Mouse (Mus musculus): ENCODE measurements at regions not wholly inside any gene's neighbourhood (a gene's known extent, or its start where the extent isn't known, plus 50 kb on each side); places are given as distances from the start of the nearest gene placed in this dataset.

DNA sequence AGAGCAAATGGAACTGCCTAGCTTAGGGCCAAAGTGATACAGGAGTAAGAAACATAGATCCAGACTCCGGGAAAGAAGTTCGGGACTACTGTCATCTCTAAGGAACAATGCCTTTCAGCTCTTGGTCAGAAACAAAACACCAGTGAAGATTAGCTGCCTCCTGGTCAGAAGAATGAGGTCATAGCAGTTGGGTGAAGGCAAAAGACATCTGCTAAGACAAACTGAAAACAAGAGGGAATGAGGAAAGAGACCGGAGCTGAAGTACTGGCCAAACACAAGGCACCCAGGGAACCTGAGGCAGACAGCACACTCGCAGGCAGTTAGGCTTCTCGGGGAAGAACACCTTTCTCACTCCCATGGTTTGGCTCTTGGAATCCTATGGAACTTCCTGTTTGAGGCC lies 164.8 kb upstream of the Mphosph6 start:
- no peaks in the 10 kb centered on the region for H3K4me1 ChIP-seq (ENCODE audit: insufficient read depth)
- TF ChIP-seq CTCF (IDR thresholded peaks at IDR 0.05; ENCODE audit: low read depth) (no peak), EP300 (IDR thresholded peaks at IDR 0.05; ENCODE audit: low read depth) (no peak)
- no peak overlapping the region for H3K4me3 ChIP-seq (ENCODE audit: low read depth, low read length)
- 70% methylated on average over 5 of the region's 5 CpGs for WGBS (ENCODE audit: insufficient replicate concordance)
- 0 out of 2 replicates have a peak, but pooled peaks cover 2% of the 10 kb centered on the region for H3K9me3 ChIP-seq (ENCODE audit: low read length)
- H3K27ac ChIP-seq (ENCODE audit: low read depth): no peak overlapping the region
- H3K36me3 ChIP-seq (replicated peaks; ENCODE audit: insufficient read depth, low read length): no peaks in the 10 kb centered on the region
- H3K9ac ChIP-seq (replicated peaks): no peak overlapping the region
- ATAC-seq (no peak), DNase-seq (no peak)
- no peaks in the 10 kb centered on the region for H3K27me3 ChIP-seq (ENCODE audit: insufficient read depth, low read length)
- no peak overlapping the region for H3K4me2 ChIP-seq (ENCODE audit: low read depth, low read length)

DNA sequence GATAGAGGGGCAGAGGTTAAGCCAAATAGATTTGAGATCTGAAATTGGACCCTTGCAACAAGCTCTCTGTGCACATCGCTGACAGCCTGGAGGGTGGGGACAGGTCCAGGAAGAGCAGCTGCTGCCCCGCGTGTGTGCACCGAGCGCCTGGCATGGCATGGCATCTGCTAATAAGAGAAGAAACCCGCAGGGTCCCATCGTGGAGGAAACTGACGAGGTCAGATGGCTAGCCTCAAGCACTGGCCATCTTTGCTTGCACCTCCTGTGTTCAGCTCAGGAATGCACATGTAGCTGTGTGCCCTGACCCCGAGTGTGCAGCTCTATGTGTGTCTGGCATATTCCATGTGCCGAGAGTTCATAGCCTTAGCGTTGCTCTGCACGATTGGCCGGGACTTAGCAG lies 161.7 kb upstream of the Mphosph6 start:
- Histone ChIP-seq H3K27ac (ENCODE audit: low read depth) (no peak overlapping the region), H3K4me3 (ENCODE audit: low read depth, low read length) (no peak overlapping the region), H3K9me3 (ENCODE audit: low read length) (0 out of 2 replicates have a peak, but pooled peaks cover 2% of the 10 kb centered on the region), H3K27me3 (ENCODE audit: insufficient read depth, low read length) (no peaks in the 10 kb centered on the region), H3K4me2 (ENCODE audit: low read depth, low read length) (no peak overlapping the region), H3K9ac (replicated peaks) (no peak overlapping the region), H3K36me3 (replicated peaks; ENCODE audit: insufficient read depth, low read length) (no peaks in the 10 kb centered on the region), H3K4me1 (ENCODE audit: insufficient read depth) (no peaks in the 10 kb centered on the region)
- ATAC-seq (no peak), DNase-seq (no peak)
- no peak for TF ChIP-seq EP300 (IDR thresholded peaks at IDR 0.05; ENCODE audit: low read depth)
- TF ChIP-seq CTCF (IDR thresholded peaks at IDR 0.05; ENCODE audit: low read depth): no peak
- 84% methylated on average over 13 of the region's 13 CpGs for WGBS (ENCODE audit: insufficient replicate concordance)

DNA sequence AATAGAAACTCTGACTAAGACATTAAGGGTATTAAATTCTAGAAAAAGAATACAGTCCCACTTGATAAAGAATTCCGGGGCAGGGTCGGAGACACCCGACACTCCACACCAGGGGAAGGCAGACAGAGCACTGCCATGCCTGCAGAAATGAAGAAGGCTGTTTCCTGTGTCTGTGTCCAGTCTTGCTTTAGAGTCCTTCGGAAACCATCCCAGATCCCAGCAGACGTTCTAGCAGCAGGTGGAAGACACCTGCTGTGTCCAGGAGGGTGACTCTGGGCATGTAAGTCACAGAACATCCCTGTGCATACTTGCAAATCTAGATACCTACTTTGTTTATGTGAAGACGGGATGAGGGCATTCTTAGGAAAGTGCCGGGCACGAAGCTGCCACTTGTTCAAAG lies 160.9 kb upstream of the Mphosph6 start:
- no peak for DNase-seq
- H3K36me3 ChIP-seq (replicated peaks; ENCODE audit: insufficient read depth, low read length): no peaks in the 10 kb centered on the region
- no peak overlapping the region for H3K4me3 ChIP-seq (ENCODE audit: low read depth, low read length)
- H3K27ac ChIP-seq (ENCODE audit: low read depth): no peak overlapping the region
- H3K4me1 ChIP-seq (ENCODE audit: insufficient read depth): no peaks in the 10 kb centered on the region
- no peaks in the 10 kb centered on the region for H3K27me3 ChIP-seq (ENCODE audit: insufficient read depth, low read length)
- ATAC-seq: no peak
- WGBS (ENCODE audit: insufficient replicate concordance): 76% methylated on average over 8 of the region's 8 CpGs
- H3K9ac ChIP-seq (replicated peaks): no peak overlapping the region
- no peak overlapping the region for H3K4me2 ChIP-seq (ENCODE audit: low read depth, low read length)
- 0 out of 2 replicates have a peak, but pooled peaks cover 2% of the 10 kb centered on the region for H3K9me3 ChIP-seq (ENCODE audit: low read length)
- TF ChIP-seq CTCF (IDR thresholded peaks at IDR 0.05; ENCODE audit: low read depth) (no peak), EP300 (IDR thresholded peaks at IDR 0.05; ENCODE audit: low read depth) (no peak)

DNA sequence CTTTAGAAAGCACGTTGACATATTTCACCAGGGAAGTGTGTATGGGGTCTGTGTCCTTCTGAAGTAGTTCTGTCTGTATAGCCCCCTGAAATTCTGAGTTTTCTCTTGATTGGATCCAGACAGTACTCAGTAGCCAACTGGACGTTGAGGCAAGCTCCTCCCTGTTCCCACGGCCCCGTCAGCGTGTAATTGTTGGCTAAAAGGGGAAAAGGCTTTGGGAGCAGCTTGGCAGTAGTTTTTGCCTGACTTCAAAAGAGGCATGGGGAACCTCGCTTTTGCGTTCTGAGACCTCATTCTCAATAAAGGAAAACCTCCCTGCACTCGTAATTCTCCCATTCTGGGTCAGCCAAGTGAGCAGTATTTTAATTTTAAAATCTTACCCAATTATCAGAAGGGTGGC lies 157.8 kb upstream of the Mphosph6 start:
- H3K27ac ChIP-seq (ENCODE audit: low read depth): no peak overlapping the region
- TF ChIP-seq EP300 (IDR thresholded peaks at IDR 0.05; ENCODE audit: low read depth) (no peak), CTCF (IDR thresholded peaks at IDR 0.05; ENCODE audit: low read depth) (no peak)
- H3K4me3 ChIP-seq (ENCODE audit: low read depth, low read length): no peak overlapping the region
- ATAC-seq: no peak
- 0 out of 2 replicates have a peak, but pooled peaks cover under 1% of the 10 kb centered on the region for H3K9me3 ChIP-seq (ENCODE audit: low read length)
- no peaks in the 10 kb centered on the region for H3K4me1 ChIP-seq (ENCODE audit: insufficient read depth)
- no peaks in the 10 kb centered on the region for H3K36me3 ChIP-seq (replicated peaks; ENCODE audit: insufficient read depth, low read length)
- no peaks in the 10 kb centered on the region for H3K27me3 ChIP-seq (ENCODE audit: insufficient read depth, low read length)
- no peak overlapping the region for H3K4me2 ChIP-seq (ENCODE audit: low read depth, low read length)
- no peak overlapping the region for H3K9ac ChIP-seq (replicated peaks)
- 72% methylated on average over 8 of the region's 8 CpGs for WGBS (ENCODE audit: insufficient replicate concordance)
- no peak for DNase-seq

DNA sequence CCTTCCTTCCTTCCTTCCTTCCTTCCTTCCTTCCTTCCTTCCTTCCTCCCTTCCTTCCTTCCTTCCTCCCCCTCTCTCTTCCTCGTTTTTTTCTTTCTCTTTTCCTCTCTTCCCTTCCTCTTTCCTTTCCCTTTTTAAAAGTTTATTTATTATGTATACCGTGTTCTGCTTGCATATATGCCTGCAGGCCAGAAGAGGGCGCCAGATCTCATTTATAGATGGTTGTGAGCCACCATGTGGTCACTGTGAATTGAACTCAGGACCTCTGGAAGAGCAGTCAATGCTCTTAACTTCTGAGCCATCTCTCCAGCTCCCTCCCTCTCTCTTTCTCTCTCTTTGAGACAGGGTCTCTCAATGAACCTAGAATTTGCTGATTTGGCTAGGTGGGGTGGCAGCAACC lies 157.2 kb upstream of the Mphosph6 start:
- TF ChIP-seq EP300 (IDR thresholded peaks at IDR 0.05; ENCODE audit: low read depth) (no peak), CTCF (IDR thresholded peaks at IDR 0.05; ENCODE audit: low read depth) (no peak)
- WGBS (ENCODE audit: insufficient replicate concordance): 22% methylated on average over 3 of the region's 3 CpGs
- Histone ChIP-seq H3K9ac (replicated peaks) (no peak overlapping the region), H3K9me3 (ENCODE audit: low read length) (no peaks in the 10 kb centered on the region), H3K36me3 (replicated peaks; ENCODE audit: insufficient read depth, low read length) (no peaks in the 10 kb centered on the region), H3K4me2 (ENCODE audit: low read depth, low read length) (no peak overlapping the region), H3K27me3 (ENCODE audit: insufficient read depth, low read length) (no peaks in the 10 kb centered on the region), H3K27ac (ENCODE audit: low read depth) (no peak overlapping the region), H3K4me1 (ENCODE audit: insufficient read depth) (no peaks in the 10 kb centered on the region), H3K4me3 (ENCODE audit: low read depth, low read length) (no peak overlapping the region)
- DNase-seq (no peak), ATAC-seq (no peak)

DNA sequence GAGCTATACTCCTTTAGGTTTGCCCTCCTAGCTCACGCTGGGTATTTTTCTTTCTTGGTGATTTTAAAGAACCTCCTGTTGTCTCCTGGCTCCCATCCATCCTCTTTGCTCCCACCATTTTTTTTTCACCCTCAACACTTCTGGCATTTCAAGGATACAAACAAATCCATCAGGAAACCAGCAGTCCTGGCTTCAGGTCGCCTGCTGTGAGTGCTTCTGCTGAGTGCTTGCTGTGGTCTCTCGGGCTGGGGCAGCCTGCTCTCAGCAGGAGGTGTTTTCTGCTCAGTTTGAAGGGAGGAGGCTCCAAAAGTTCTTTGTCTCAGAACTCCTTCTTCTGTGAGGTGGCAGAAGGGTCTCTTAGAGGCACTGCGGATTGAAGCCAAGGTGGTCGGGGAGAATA lies 149.9 kb upstream of the Mphosph6 start:
- no peaks in the 10 kb centered on the region for H3K27me3 ChIP-seq (ENCODE audit: insufficient read depth, low read length)
- no peaks in the 10 kb centered on the region for H3K9me3 ChIP-seq (ENCODE audit: low read length)
- no peaks in the 10 kb centered on the region for H3K36me3 ChIP-seq (replicated peaks; ENCODE audit: insufficient read depth, low read length)
- H3K9ac ChIP-seq (replicated peaks): no peak overlapping the region
- H3K4me1 ChIP-seq (ENCODE audit: insufficient read depth): no peaks in the 10 kb centered on the region
- H3K27ac ChIP-seq (ENCODE audit: low read depth): no peak overlapping the region
- no peak for ATAC-seq
- 17% methylated on average over 5 of the region's 5 CpGs for WGBS (ENCODE audit: insufficient replicate concordance)
- DNase-seq: no peak
- H3K4me3 ChIP-seq (ENCODE audit: low read depth, low read length): no peak overlapping the region
- no peak for TF ChIP-seq CTCF (IDR thresholded peaks at IDR 0.05; ENCODE audit: low read depth)
- no peak for TF ChIP-seq EP300 (IDR thresholded peaks at IDR 0.05; ENCODE audit: low read depth)
- no peak overlapping the region for H3K4me2 ChIP-seq (ENCODE audit: low read depth, low read length)

DNA sequence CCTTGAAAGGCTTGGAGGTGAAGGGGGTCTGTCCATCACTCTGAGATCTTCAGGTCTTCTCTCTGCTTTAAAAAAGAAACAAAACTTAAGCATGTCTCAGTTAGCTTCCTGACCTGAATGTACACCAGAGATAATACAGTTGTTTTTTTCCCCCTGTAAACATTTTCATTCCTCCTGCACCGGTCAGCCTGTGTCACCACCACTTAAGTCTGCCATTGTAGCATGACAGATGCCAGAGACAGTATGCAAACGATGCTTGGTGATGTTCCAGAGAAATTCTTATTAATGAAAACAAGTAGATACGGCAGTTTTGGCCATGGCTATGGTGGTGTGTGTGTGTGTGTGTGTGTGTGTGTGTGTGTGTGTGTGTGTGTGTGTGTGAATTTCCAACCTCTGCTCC lies 144.8 kb upstream of the Mphosph6 start:
- no peak overlapping the region for H3K4me3 ChIP-seq (ENCODE audit: low read depth, low read length)
- no peak for TF ChIP-seq EP300 (IDR thresholded peaks at IDR 0.05; ENCODE audit: low read depth)
- TF ChIP-seq CTCF (IDR thresholded peaks at IDR 0.05; ENCODE audit: low read depth): no peak
- no peak overlapping the region for H3K27ac ChIP-seq (ENCODE audit: low read depth)
- no peak overlapping the region for H3K9ac ChIP-seq (replicated peaks)
- no peaks in the 10 kb centered on the region for H3K4me1 ChIP-seq (ENCODE audit: insufficient read depth)
- no peak overlapping the region for H3K4me2 ChIP-seq (ENCODE audit: low read depth, low read length)
- H3K36me3 ChIP-seq (replicated peaks; ENCODE audit: insufficient read depth, low read length): no peaks in the 10 kb centered on the region
- ATAC-seq (no peak), DNase-seq (no peak)
- WGBS (ENCODE audit: insufficient replicate concordance): 62% methylated on average over 3 of the region's 3 CpGs
- H3K9me3 ChIP-seq (ENCODE audit: low read length): no peaks in the 10 kb centered on the region
- H3K27me3 ChIP-seq (ENCODE audit: insufficient read depth, low read length): no peaks in the 10 kb centered on the region
